Mouse (Mus musculus): Measurements from ENCODE around the gene Fxyd6.

DNA sequence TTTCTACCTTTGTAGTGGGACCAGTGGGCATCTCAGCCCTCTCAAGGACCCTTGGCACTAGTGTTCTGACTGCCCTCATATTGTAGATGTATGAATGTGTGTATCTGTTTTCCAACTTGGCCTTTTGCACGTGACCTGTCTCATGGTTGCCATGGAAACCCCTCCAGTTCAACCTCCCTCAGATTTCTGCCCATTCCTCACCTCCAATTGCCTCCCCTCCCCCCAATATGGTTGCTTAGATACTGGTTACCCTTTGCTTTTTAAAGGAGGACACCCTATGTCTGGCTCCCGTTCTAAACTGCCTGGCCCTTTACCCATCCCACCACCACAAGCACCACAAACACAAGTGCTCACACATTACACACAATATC, 1.3 kb downstream of the Fxyd6 start:
- TF ChIP-seq CTCF (IDR thresholded peaks at IDR 0.05; ENCODE audit: low read depth, low read length) (no peak), POLR2A (IDR thresholded peaks at IDR 0.05; ENCODE audit: insufficient read depth, low read length) (no peak), EP300 (IDR thresholded peaks at IDR 0.05; ENCODE audit: insufficient read depth, low read depth, low read length) (no peak)
